31 mouse cellular contexts compared by ENCODE assay signal in genomic region chr7:27471390-27472120, GRCm38 (mm10). TPM values are rescaled to one million over a fixed set of nuclear protein-coding genes. Genes with fewer than 3 reads are reported as not detected.
DNase-seq lines count a peak whose midpoint lies in the region; ATAC-seq lines count a peak whose summit lies in the region.
"Had no signal": no experiment of that assay in that cellular context is flagged by ENCODE, and none has a peak within 500 bp of the region (broad histone marks: within the 10 kb centered on the region; RNA-seq: fewer than 3 reads in every experiment).

No protein-coding gene starts in this region.

- H3K9ac ChIP-seq in liver, embryonic 11.5 days (ENCODE audit: low read depth, low read length), result no peak overlapping the region
- H3K9ac ChIP-seq in liver, embryonic 12.5 days, result no peak overlapping the region
- H3K9ac ChIP-seq in liver, embryonic 16.5 days (ENCODE audit: low read depth, low read length), result no peak overlapping the region
- H3K9ac ChIP-seq: forebrain, embryonic 12.5 days; hindbrain, embryonic 15.5 days; limb, embryonic 15.5 days; neural tube, embryonic 15.5 days had no signal

- no peaks in the 10 kb centered on the region for H3K9me3 ChIP-seq in liver, embryonic 11.5 days (ENCODE audit: control insufficient read depth, low read length)
- H3K9me3 ChIP-seq in liver, embryonic 12.5 days (replicated peaks), result no peaks in the 10 kb centered on the region
- H3K9me3 ChIP-seq in liver, embryonic 16.5 days (replicated peaks; ENCODE audit: control insufficient read depth, low read length), result no peaks in the 10 kb centered on the region
- H3K9me3 ChIP-seq: embryonic facial prominence, embryonic 13.5 days; forebrain, embryonic 12.5 days; heart, embryonic 13.5 days; hindbrain, embryonic 10.5 days; hindbrain, embryonic 15.5 days; limb, embryonic 10.5 days; limb, embryonic 15.5 days; lung, embryonic 15.5 days; neural tube, embryonic 15.5 days had no signal

- peak overlapping the region; percentile 76; the same call in 1 of the 2 replicates for H3K4me2 ChIP-seq in liver, embryonic 11.5 days
- peak overlapping the region; percentile 76 for H3K4me2 ChIP-seq in liver, embryonic 12.5 days
- H3K4me2 ChIP-seq in liver, embryonic 16.5 days (ENCODE audit: low read depth, low read length), result no peak overlapping the region

- no peak for ATAC-seq in liver, embryonic 11.5 days (replicated peaks; ENCODE audit: low FRiP score)
- no peak for ATAC-seq in liver, embryonic 12.5 days
- ATAC-seq in liver, embryonic 16.5 days (ENCODE audit: low read depth), result no peak
- ATAC-seq: CD4-positive, CD25-positive, alpha-beta regulatory T cell, adult 4 months; forebrain, postnatal 0 days; inflammation-experienced regulatory T-cells, adult 6 months had no signal

- H3K4me1 ChIP-seq in liver, embryonic 11.5 days (replicated peaks; ENCODE audit: control insufficient read depth, insufficient read depth, low read length), result peaks cover 13% of the 10 kb centered on the region
- H3K4me1 ChIP-seq in liver, embryonic 12.5 days, result peaks cover 38% of the 10 kb centered on the region
- peaks cover 18% of the 10 kb centered on the region for H3K4me1 ChIP-seq in liver, embryonic 16.5 days (ENCODE audit: control insufficient read depth, low read depth, low read length)

- no peak overlapping the region for H3K27ac ChIP-seq in liver, embryonic 11.5 days (ENCODE audit: low read depth, low read length)
- H3K27ac ChIP-seq in liver, embryonic 12.5 days, result peak overlapping the region; percentile 88
- peak overlapping the region; percentile 89; the same call in 1 of the 2 replicates for H3K27ac ChIP-seq in liver, embryonic 16.5 days (ENCODE audit: low read length)

- H3K27me3 ChIP-seq in liver, embryonic 11.5 days (replicated peaks; ENCODE audit: control insufficient read depth, insufficient read depth, low read length), result no peaks in the 10 kb centered on the region
- H3K27me3 ChIP-seq in liver, embryonic 12.5 days (replicated peaks), result no peaks in the 10 kb centered on the region
- no peaks in the 10 kb centered on the region for H3K27me3 ChIP-seq in liver, embryonic 16.5 days (ENCODE audit: control insufficient read depth, insufficient read depth, low read depth, low read length)
- H3K27me3 ChIP-seq: embryonic facial prominence, embryonic 13.5 days; forebrain, embryonic 12.5 days; heart, embryonic 13.5 days; hindbrain, embryonic 15.5 days; limb, embryonic 15.5 days; lung, embryonic 15.5 days; neural tube, embryonic 15.5 days had no signal

- DNase-seq in cerebellum, adult 9-11 months, result peak; percentile 48
- DNase-seq in cerebellum, postnatal 14 days, result no peak
- no peak for DNase-seq in liver, embryonic 11.5 days (ENCODE audit: low spot score)
- no peak for DNase-seq in liver
- DNase-seq in layer of hippocampus, adult 8-10 months (ENCODE audit: low spot score in 2 of 2), result no peak
- DNase-seq: adrenal gland, postnatal 25 days; cerebellum, adult 18-20 months; forebrain, postnatal 0 days; heart, postnatal 10 days; kidney, adult 8-10 months; kidney, postnatal 10 days; layer of hippocampus, adult 9-11 months; lung, postnatal 36 days; midbrain, embryonic 14.5 days; right cerebral cortex, postnatal 25 days; thymus, postnatal 4 days had no signal

- 89% methylated on average over 11 of the region's 11 CpGs for WGBS in liver, embryonic 11.5 days
- 86% methylated on average over 11 of the region's 11 CpGs for WGBS in liver, embryonic 12.5 days (ENCODE audit: insufficient replicate concordance)
- 84% methylated on average over 11 of the region's 11 CpGs for WGBS in liver, embryonic 16.5 days (ENCODE audit: insufficient replicate concordance)

- H3K4me3 ChIP-seq in liver, embryonic 11.5 days (ENCODE audit: low read depth, low read length), result no peak overlapping the region
- H3K4me3 ChIP-seq in liver, embryonic 12.5 days, result no peak overlapping the region
- H3K4me3 ChIP-seq in liver, embryonic 16.5 days (ENCODE audit: low read depth, low read length), result no peak overlapping the region
- H3K4me3 ChIP-seq: forebrain, embryonic 12.5 days; hindbrain, embryonic 15.5 days; limb, embryonic 15.5 days; neural tube, embryonic 15.5 days had no signal

- H3K36me3 ChIP-seq in liver, embryonic 11.5 days (ENCODE audit: control insufficient read depth, insufficient read depth, low read length), result peaks cover 7% of the 10 kb centered on the region; the same call in 1 of the 2 replicates
- peaks cover 24% of the 10 kb centered on the region for H3K36me3 ChIP-seq in liver, embryonic 12.5 days
- H3K36me3 ChIP-seq in liver, embryonic 16.5 days (ENCODE audit: control insufficient read depth, insufficient read depth), result peaks cover 17% of the 10 kb centered on the region
- H3K36me3 ChIP-seq: hindbrain, embryonic 15.5 days; neural tube, embryonic 15.5 days had no signal

RNA-seq across cellular contexts. Expression of gene Sertad3, which starts 2.0 kb away (rescaled TPM):
- polyA plus RNA-seq in liver, embryonic 11.5 days (2014; fragmentation: Nextera tagmentation; extraction: Ambion mirVana), result 20.6 and 21.5 TPM in 2 replicates
- polyA plus RNA-seq in liver, embryonic 12.5 days (2016; fragmentation: Nextera tagmentation; extraction: Ambion mirVana), result 24.6 and 26.3 TPM in 2 replicates
- polyA plus RNA-seq in liver, embryonic 16.5 days (2015; fragmentation: Nextera tagmentation; extraction: Ambion mirVana), result 35.5 and 37.6 TPM in 2 replicates
- 1 to 10 TPM; 3.0 to 4.9 (median 3.9) TPM for total RNA-seq in layer of hippocampus, adult 8-10 months (2022)

RNA-seq across cellular contexts. Expression of gene Sertad1, which starts 15.2 kb away (rescaled TPM):
- 23.0 and 24.3 TPM in 2 replicates for polyA plus RNA-seq in liver, embryonic 11.5 days (2014; fragmentation: Nextera tagmentation; extraction: Ambion mirVana)
- polyA plus RNA-seq in liver, embryonic 12.5 days (2016; fragmentation: Nextera tagmentation; extraction: Ambion mirVana), result 19.5 and 20.9 TPM in 2 replicates
- polyA plus RNA-seq in liver, embryonic 16.5 days (2015; fragmentation: Nextera tagmentation; extraction: Ambion mirVana), result 29.2 and 31.6 TPM in 2 replicates
- 10 to 100 TPM in 1 of 4 experiments, 1 to 10 TPM in 3; 6.4 to 10.7 (median 9.3) TPM for total RNA-seq in layer of hippocampus, adult 8-10 months (2022)

RNA-seq across cellular contexts. Expression of gene Blvrb, which starts 23.8 kb away (rescaled TPM):
- polyA plus RNA-seq in liver, embryonic 11.5 days (2014; fragmentation: Nextera tagmentation; extraction: Ambion mirVana), result 581 and 583 TPM in 2 replicates
- 895 and 897 TPM in 2 replicates for polyA plus RNA-seq in liver, embryonic 12.5 days (2016; fragmentation: Nextera tagmentation; extraction: Ambion mirVana)
- 853 and 865 TPM in 2 replicates for polyA plus RNA-seq in liver, embryonic 16.5 days (2015; fragmentation: Nextera tagmentation; extraction: Ambion mirVana)
- 10 to 100 TPM; 14.6 to 21.6 (median 20.1) TPM for total RNA-seq in layer of hippocampus, adult 8-10 months (2022)

RNA-seq across cellular contexts. Expression of gene Sptbn4, which starts 24.1 kb away (rescaled TPM):
- 0.17 and 0.19 TPM in 2 replicates for polyA plus RNA-seq in liver, embryonic 11.5 days (2014; fragmentation: Nextera tagmentation; extraction: Ambion mirVana)
- polyA plus RNA-seq in liver, embryonic 12.5 days (2016; fragmentation: Nextera tagmentation; extraction: Ambion mirVana), result 0.11 and 0.12 TPM in 2 replicates
- 0.02 and 0.06 TPM in 2 replicates for polyA plus RNA-seq in liver, embryonic 16.5 days (2015; fragmentation: Nextera tagmentation; extraction: Ambion mirVana)
- total RNA-seq in layer of hippocampus, adult 8-10 months (2022), result 100 to 1,000 TPM; 116 to 147 (median 135) TPM
- total RNA-seq: common myeloid progenitor, adult 5-6 weeks; gastrocnemius, adult 8-10 months had no signal

RNA-seq across cellular contexts. Expression of gene Prx, which starts 27.6 kb away (rescaled TPM):
- polyA plus RNA-seq in liver, embryonic 11.5 days (2014; fragmentation: Nextera tagmentation; extraction: Ambion mirVana), result 0.80 and 0.84 TPM in 2 replicates
- polyA plus RNA-seq in liver, embryonic 12.5 days (2016; fragmentation: Nextera tagmentation; extraction: Ambion mirVana), result 0.91 and 1.2 TPM in 2 replicates
- 0.74 and 0.81 TPM in 2 replicates for polyA plus RNA-seq in liver, embryonic 16.5 days (2015; fragmentation: Nextera tagmentation; extraction: Ambion mirVana)
- total RNA-seq in layer of hippocampus, adult 8-10 months (2022), result under 1 TPM; 0.38 to 0.43 (median 0.39) TPM
